Mouse (Mus musculus) adrenal gland, adult 2 months (tissue): ENCODE data around the gene Col4a3bp. TPM values are rescaled to one million over a fixed set of nuclear protein-coding genes. Genes with fewer than 3 reads are reported as not detected.

ENCODE experiments used
- DNase-seq: peaks from one replicate; pipeline ENCODE4 v3.0.0; 2021
- long read RNA-seq: library from polyadenylated mRNA; stranded (forward); transcript quantifications from one replicate; pipeline ENCODE4 v2.0.0, GENCODE M21; 2021
- polyA plus RNA-seq: library from polyadenylated mRNA; depleted of rRNA; stranded (reverse); fragments of >200 nt; gene quantifications from 2 replicates; pipeline ENCODE4 v1.2.3, GENCODE M21; 2012; rRNA removed
- total RNA-seq, 2 experiments: library from RNA; stranded (reverse); gene quantifications; 2 replicates each; pipeline ENCODE4 v1.2.3; 2021

Col4a3bp gene
- total RNA-seq (10 to 100 TPM; 60.0 to 93.8 TPM), polyA plus RNA-seq (30.3 and 45.3 TPM in 2 replicates)
- long read RNA-seq, full-length matches to known transcripts: 10 of 13 reads
- long read RNA-seq, partial matches to known transcripts: 0 of 13 reads
- long read RNA-seq, other reads (novel, unspliced or antisense): 3 of 13 reads

GRCm38 (mm10) chr13:96542081-96542889 lies at the start of gene Col4a3bp, which contains the start of gene Polk:
Gene Col4a3bp (plus strand): TSS chr13:96542618.
Gene Polk (minus strand): TSS chr13:96542579.
- DNase-seq: peak; percentile 99

- no peak for DNase-seq
Measured at GRCm38 (mm10) chr13:96496630-96497029, 45.8 kb upstream of the Col4a3bp start.

- no peak for DNase-seq
Measured at GRCm38 (mm10) chr13:96499891-96500290, 42.5 kb upstream of the Col4a3bp start.

GRCm38 (mm10) chr13:96505661-96506060 lies 36.8 kb upstream of the Col4a3bp start:
- DNase-seq: no peak

- DNase-seq: no peak
Measured at GRCm38 (mm10) chr13:96506313-96506712, 36.1 kb upstream of the Col4a3bp start.

GRCm38 (mm10) chr13:96507541-96507940 lies 34.9 kb upstream of the Col4a3bp start:
- DNase-seq: no peak

GRCm38 (mm10) chr13:96510635-96511034 lies 31.8 kb upstream of the Col4a3bp start:
- DNase-seq: peak; percentile 65

- no peak for DNase-seq
Measured at GRCm38 (mm10) chr13:96511262-96511661, 31.2 kb upstream of the Col4a3bp start.

GRCm38 (mm10) chr13:96511893-96512292 lies 30.5 kb upstream of the Col4a3bp start:
- no peak for DNase-seq

GRCm38 (mm10) chr13:96514154-96514942 lies 28.1 kb upstream of the Col4a3bp start:
- DNase-seq: no peak

- DNase-seq: no peak
Measured at GRCm38 (mm10) chr13:96516249-96516648, 26.2 kb upstream of the Col4a3bp start.

GRCm38 (mm10) chr13:96517335-96517734 lies 25.1 kb upstream of the Col4a3bp start:
- no peak for DNase-seq

- DNase-seq: no peak
Measured at GRCm38 (mm10) chr13:96521294-96521693, 21.1 kb upstream of the Col4a3bp start.

GRCm38 (mm10) chr13:96527022-96527421 lies 15.4 kb upstream of the Col4a3bp start:
- no peak for DNase-seq

GRCm38 (mm10) chr13:96527856-96528255 lies 14.6 kb upstream of the Col4a3bp start:
- no peak for DNase-seq

GRCm38 (mm10) chr13:96528776-96529175 lies 13.6 kb upstream of the Col4a3bp start:
- DNase-seq: no peak

- DNase-seq: no peak
Measured at GRCm38 (mm10) chr13:96529542-96529941, 12.9 kb upstream of the Col4a3bp start.

- no peak for DNase-seq
Measured at GRCm38 (mm10) chr13:96530064-96530463, 12.4 kb upstream of the Col4a3bp start.

- DNase-seq: no peak
Measured at GRCm38 (mm10) chr13:96532176-96532575, 10.2 kb upstream of the Col4a3bp start.

GRCm38 (mm10) chr13:96533742-96534141 lies 8.7 kb upstream of the Col4a3bp start:
- no peak for DNase-seq

- DNase-seq: no peak
Measured at GRCm38 (mm10) chr13:96536821-96537572, 5.4 kb upstream of the Col4a3bp start.

- no peak for DNase-seq
Measured at GRCm38 (mm10) chr13:96538103-96538502, 4.3 kb upstream of the Col4a3bp start.
